Mouse (Mus musculus) limb, embryonic 14.5 days (tissue): ENCODE data around the gene Adpgk. TPM values are rescaled to one million over a fixed set of nuclear protein-coding genes. Genes with fewer than 3 reads are reported as not detected.

Experiments
- ATAC-seq: fragments of 200-750 bp; cut with Nextera tagmentation; 2 replicates; pipeline ENCODE4 v1.8.0; 2017; ENCODE audit warnings: low read depth, moderate number of reproducible peaks, moderate TSS enrichment; ENCODE audit not compliant: low FRiP score
- DNase-seq: peaks from one replicate; pipeline ENCODE4 v3.0.0-alpha.2; 2015; ENCODE audit warnings: low spot score
- H3K27ac ChIP-seq: fragments of 300-500 bp; sonication (generic); replicated peaks from 2 replicates; pipeline ENCODE4 v1.5.1; 2014; ENCODE audit warnings: low read depth, mild to moderate bottlenecking, low read length, moderate library complexity, mixed read lengths
- H3K27me3 ChIP-seq: fragments of 300-500 bp; sonication (generic); 2 replicates; pipeline ENCODE4 v1.6.1; 2014; ENCODE audit warnings: low read length, mixed read lengths; ENCODE audit not compliant: control insufficient read depth, insufficient read depth
- H3K36me3 ChIP-seq: fragments of 300-500 bp; sonication (generic); 2 replicates; pipeline ENCODE4 v1.6.1; 2014; ENCODE audit warnings: mild to moderate bottlenecking, low read length, moderate library complexity, mixed read lengths; ENCODE audit not compliant: control insufficient read depth, insufficient read depth
- H3K4me1 ChIP-seq: fragments of 300-500 bp; sonication (generic); 2 replicates; pipeline ENCODE4 v1.6.1; 2014; ENCODE audit warnings: antibody characterized with exemption, low read length, mixed read lengths; ENCODE audit not compliant: control insufficient read depth, insufficient read depth
- H3K4me2 ChIP-seq: fragments of 300-500 bp; sonication (generic); replicated peaks from 2 replicates; pipeline ENCODE4 v1.6.1; 2014; ENCODE audit warnings: low read depth, mild to moderate bottlenecking, low read length, moderate library complexity; ENCODE audit not compliant: severe bottlenecking
- H3K4me3 ChIP-seq: fragments of 300-500 bp; sonication (generic); replicated peaks from 2 replicates; pipeline ENCODE4 v1.5.1; 2014; ENCODE audit warnings: low read length
- H3K9ac ChIP-seq: fragments of 300-500 bp; sonication (generic); 2 replicates; pipeline ENCODE4 v1.6.1; 2014; ENCODE audit warnings: mild to moderate bottlenecking, low read depth, low read length, moderate library complexity; ENCODE audit not compliant: severe bottlenecking
- H3K9me3 ChIP-seq: fragments of 300-500 bp; sonication (generic); 2 replicates; pipeline ENCODE4 v1.6.1; 2016; ENCODE audit warnings: low read length; ENCODE audit not compliant: control insufficient read depth
- POLR2A ChIP-seq: fragments of 200-500 bp; IDR thresholded peaks from 2 replicates; pipeline ENCODE4 v1.8.0; 2012; ENCODE audit warnings: inconsistent platforms, mild to moderate bottlenecking, moderate library complexity, borderline replicate concordance; ENCODE audit not compliant: insufficient read depth, insufficient read length; ENCODE audit errors: extremely low read depth
- WGBS: fragments of 180-500 bp; shearing (Covaris S2); extraction: QIAGEN DNeasy Blood & Tissue Kit; methylation state at CpG from one replicate; pipeline ENCODE4 v1.1.7; 2014; 5-methylcytosine and 5-hydroxymethylcytosine counted together
- polyA plus RNA-seq, 2 experiments: library from polyadenylated mRNA; depleted of rRNA in 1 of 2; stranded (reverse) in 1 of 2; unstranded in 1 of 2; fragments of >200 nt; fragmentation: Nextera tagmentation in 1 of 2; extraction: Ambion mirVana in 1 of 2; gene quantifications; 2 replicates each; pipeline versions ENCODE4 v1.2.1 to v1.2.3; 2012 to 2014

The Adpgk gene
- polyA plus RNA-seq, 2 experiments, result 46.2 to 51.2 TPM

DNA sequence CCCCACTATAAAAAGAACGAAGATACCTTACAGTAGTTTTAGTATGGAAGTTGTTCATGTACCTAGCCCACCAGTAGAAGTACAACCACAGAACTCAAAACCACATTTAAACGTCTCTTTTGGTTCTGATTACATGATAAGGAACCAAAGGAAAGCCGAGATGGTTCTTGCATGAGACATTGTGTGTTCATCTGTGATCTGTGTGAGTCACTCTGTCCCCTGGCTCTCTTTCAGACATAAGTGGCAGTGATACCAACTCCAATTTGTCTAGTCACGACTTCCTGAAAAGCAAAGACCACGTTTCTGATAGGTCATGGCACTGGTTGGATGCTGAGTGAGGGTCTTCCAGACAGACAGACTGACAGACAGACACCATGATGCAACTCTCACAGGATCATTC lies 77.9 kb downstream of the Adpgk start:
- Histone ChIP-seq H3K9me3 (no peaks in the 10 kb centered on the region), H3K27me3 (no peaks in the 10 kb centered on the region), H3K27ac (no peak overlapping the region), H3K9ac (no peak overlapping the region), H3K4me2 (no peak overlapping the region), H3K4me3 (no peak overlapping the region), H3K4me1 (no peaks in the 10 kb centered on the region), H3K36me3 (no peaks in the 10 kb centered on the region)
- no peak for ATAC-seq
- no peak for DNase-seq
- WGBS, result 80% methylated on average over 5 of the region's 5 CpGs
- no peak for TF ChIP-seq POLR2A

DNA sequence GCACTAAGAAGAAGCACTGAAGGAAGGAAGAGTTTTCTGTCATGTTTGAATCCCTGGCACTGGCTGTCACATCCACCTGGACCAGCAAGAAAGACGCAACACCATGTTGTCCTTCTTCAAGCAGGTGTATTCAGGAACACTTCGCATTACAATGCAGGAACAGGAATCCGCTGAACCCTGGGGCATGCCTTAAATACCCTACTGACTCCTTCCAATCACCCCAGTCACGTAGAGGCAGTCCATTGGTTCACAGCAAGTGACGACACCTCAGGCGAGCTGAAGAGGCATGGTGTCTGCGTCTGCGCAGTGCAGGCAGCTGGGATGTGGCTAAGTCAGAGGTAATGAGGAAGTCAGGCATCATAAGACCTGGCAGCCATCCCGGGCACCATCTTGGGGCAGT lies 78.3 kb downstream of the Adpgk start:
- no peaks in the 10 kb centered on the region for H3K27me3 ChIP-seq
- no peak overlapping the region for H3K27ac ChIP-seq
- TF ChIP-seq POLR2A, result no peak
- no peak for ATAC-seq
- no peak for DNase-seq
- no peak overlapping the region for H3K4me2 ChIP-seq
- H3K36me3 ChIP-seq, result no peaks in the 10 kb centered on the region
- 91% methylated on average over 9 of the region's 9 CpGs for WGBS
- no peak overlapping the region for H3K9ac ChIP-seq
- no peak overlapping the region for H3K4me3 ChIP-seq
- H3K9me3 ChIP-seq, result no peaks in the 10 kb centered on the region
- H3K4me1 ChIP-seq, result no peaks in the 10 kb centered on the region

Other genes starting within 250 kb of the Adpgk start
- 9.1 and 11.3 TPM in 2 replicates for gene Bbs4, start 62.0 kb downstream of the Adpgk start, polyA plus RNA-seq (2012; rRNA removed)
- 15.5 and 17.8 TPM in 2 replicates for gene Bbs4, start 62.0 kb downstream of the Adpgk start, polyA plus RNA-seq (2014; fragmentation: Nextera tagmentation; extraction: Ambion mirVana)
- 46.8 and 48.6 TPM in 2 replicates for gene Arih1, start 195.1 kb downstream of the Adpgk start, polyA plus RNA-seq (2012; rRNA removed)
- 16.8 and 21.6 TPM in 2 replicates for gene Arih1, start 195.1 kb downstream of the Adpgk start, polyA plus RNA-seq (2014; fragmentation: Nextera tagmentation; extraction: Ambion mirVana)
- 82.0 and 110 TPM in 2 replicates for gene Hexa, start 248.0 kb downstream of the Adpgk start, polyA plus RNA-seq (2012; rRNA removed)
- gene Hexa, start 248.0 kb downstream of the Adpgk start, polyA plus RNA-seq (2014; fragmentation: Nextera tagmentation; extraction: Ambion mirVana), result 94.9 and 109 TPM in 2 replicates
- 0.10 TPM in 2 replicates for gene Tmem202, start 248.3 kb downstream of the Adpgk start, polyA plus RNA-seq (2012; rRNA removed)
- not detected in 2 replicates for gene Tmem202, start 248.3 kb downstream of the Adpgk start, polyA plus RNA-seq (2014; fragmentation: Nextera tagmentation; extraction: Ambion mirVana)